Mouse (Mus musculus) thymus, postnatal 4 days (tissue): Measurements from ENCODE around the gene Mrgpra2a.
"Not testable (repeated sequence)": the region's sequence is repeated elsewhere in the genome, so short reads cannot be mapped to it uniquely, and the experiment has no call there.

Experiments used
- DNase-seq: peaks from one replicate; pipeline ENCODE4 v3.0.0; 2021

Mrgpra2a gene

GRCm38 (mm10) chr7:47452015-47452414 lies at the start of gene Mrgpra2a:
Mrgpra2a (minus strand) TSS chr7:47452139.
- not testable (repeated sequence) for DNase-seq

DNA sequence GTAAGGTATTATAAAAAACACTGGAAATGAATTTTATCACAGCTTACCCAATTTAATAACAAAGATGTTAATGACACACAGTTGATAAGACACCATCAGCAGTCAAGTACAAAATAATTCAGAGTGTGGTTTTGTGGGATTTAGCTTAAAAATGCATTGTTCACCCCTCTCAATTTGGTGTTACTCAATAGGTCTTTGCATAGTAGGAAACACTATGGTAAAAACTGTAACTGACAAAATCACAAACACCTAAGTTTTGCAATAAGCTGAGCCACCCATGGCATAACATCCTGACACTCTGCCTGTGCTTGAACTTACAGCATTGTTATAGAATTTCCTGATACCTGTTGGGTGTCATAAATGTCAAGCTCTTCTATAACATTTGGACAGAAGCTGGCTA lies 39.3 kb upstream of the Mrgpra2a start:
- DNase-seq, result not testable (repeated sequence)

GRCm38 (mm10) chr7:47489438-47489837 lies 37.5 kb upstream of the Mrgpra2a start:
- not testable (repeated sequence) for DNase-seq

DNA sequence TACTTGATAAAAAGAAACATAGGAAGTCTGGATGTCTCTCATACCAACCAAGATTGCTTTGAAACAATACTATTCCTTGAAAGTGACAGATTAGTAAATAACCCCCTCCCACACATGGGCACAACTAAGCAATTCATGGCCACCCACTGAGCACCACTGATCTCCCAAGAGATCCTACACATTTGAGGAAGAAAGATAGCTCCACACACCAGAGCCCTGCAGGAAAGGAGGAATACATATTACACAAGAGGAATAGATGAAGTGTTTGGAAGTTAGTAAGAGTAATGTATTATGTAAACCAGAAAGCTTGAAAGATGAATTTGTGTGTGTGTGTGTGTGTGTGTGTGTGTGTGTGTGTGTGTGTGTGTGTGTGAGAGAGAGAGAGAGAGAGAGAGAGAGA lies 31.2 kb upstream of the Mrgpra2a start:
- not testable (repeated sequence) for DNase-seq

DNA sequence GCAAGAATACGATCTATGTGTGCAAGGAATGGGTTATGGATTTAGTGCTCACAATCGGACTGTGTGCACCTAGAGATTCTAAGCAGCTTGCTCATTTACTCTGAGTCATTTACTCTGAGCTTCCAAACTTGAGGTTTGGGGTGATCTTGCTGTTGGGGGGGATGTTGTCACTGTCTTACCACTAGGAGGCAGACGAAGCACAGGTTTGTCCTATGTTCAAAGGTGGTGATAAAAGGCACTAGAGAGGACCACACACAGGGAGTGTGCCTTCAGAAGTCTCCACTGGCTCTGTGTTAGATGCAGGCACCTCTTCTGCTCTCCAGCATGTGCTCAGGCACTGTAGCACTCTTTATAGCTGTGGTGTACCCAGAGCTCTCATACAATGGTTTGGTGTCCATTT lies 22.0 kb upstream of the Mrgpra2a start:
- not testable (repeated sequence) for DNase-seq

DNA sequence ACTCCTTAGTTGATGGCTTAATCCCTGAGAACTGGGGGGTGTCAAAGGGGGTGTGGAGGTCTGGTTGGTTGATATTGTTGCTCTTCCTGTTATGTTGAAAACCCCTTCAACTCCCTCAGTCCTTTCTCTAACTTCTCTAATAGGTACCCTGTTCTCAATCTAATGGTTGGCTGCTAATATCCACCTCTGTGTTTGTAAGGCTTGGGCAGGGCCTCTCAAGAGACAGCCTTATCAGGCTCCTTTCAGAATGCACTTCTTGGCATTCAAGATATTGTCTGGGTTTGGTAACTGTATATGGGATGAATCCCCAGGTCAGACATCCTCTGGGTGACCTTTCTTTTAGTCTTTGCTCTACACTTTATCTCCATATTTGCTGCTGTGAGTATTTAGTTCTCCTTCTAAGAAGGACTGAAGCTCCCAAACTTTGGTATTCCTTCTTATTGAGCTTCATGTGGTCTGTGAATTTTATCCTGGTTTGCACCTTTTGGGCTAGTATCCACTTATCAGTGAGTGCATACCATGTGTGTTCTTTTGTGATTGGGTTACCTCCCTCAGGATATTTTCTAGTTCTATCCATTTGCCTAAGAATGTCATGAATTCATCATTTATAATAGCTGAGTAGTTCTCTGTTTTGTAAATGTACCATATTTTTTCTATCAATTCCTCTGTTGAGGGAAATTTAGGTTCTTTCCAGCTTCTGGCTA lies 13.5 kb upstream of the Mrgpra2a start:
- DNase-seq, result not testable (repeated sequence)

DNA sequence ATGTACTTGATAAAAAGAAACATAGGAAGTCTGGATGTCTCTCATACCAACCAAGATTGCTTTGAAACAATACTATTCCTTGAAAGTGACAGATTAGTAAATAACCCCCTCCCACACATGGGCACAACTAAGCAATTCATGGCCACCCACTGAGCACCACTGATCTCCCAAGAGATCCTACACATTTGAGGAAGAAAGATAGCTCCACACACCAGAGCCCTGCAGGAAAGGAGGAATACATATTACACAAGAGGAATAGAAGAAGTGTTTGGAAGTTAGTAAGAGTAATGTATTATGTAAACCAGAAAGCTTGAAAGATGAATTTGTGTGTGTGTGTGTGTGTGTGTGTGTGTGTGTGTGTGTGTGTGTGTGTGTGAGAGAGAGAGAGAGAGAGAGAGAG lies 6.2 kb downstream of the Mrgpra2a start:
- DNase-seq, result not testable (repeated sequence)

GRCm38 (mm10) chr7:47436463-47436862 lies 15.5 kb downstream of the Mrgpra2a start:
- not testable (repeated sequence) for DNase-seq

- DNase-seq, result not testable (repeated sequence)
Observed at GRCm38 (mm10) chr7:47427815-47428508, 24.0 kb downstream of the Mrgpra2a start.

DNA sequence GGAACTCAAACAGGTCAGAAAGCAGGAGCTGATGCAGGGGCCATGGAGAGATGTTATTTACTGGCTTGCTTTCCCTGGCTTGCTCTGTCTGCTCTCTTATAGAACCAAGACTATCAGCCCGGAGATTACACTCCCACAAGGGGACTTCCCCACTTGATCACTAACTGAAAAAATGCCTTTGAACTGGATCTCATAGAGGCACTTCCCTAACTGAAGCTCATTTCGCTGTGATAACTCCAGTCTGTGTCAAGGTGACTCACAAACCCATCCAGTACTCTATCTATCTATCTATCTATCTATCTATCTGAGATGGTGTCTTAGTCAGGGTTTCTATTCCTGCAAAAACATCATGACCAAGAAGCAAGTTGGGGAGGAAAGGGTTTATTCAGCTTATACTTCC lies 41.3 kb downstream of the Mrgpra2a start:
- no peak for DNase-seq

- DNase-seq, result no peak
Observed at GRCm38 (mm10) chr7:47409545-47409944, 42.4 kb downstream of the Mrgpra2a start.

DNA sequence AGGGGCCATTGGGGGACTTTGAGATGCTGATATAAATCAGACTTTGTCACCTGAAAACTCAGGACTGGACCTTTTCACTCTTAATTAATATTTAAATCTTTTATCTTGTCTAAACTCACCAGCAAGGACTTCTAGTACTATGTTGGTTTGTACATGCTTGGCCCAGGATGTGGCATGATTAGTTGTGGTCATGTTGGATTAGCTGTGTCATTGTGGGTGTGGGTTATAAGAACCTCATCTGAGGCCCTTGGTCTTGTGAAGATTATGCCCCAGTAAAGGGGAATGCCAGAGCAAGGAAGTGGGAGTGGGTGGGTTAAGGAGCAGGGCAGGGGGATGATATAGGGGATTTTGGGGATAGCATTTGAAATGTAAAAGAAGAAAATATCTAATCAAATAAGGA lies 50.8 kb downstream of the Mrgpra2a start:
- DNase-seq, result no peak
